Mouse (Mus musculus) fibroblast of lung, adult 2 months (primary cell): ENCODE data around the gene Casp12.
"Not testable (repeated sequence)": the region's sequence is repeated elsewhere in the genome, so short reads cannot be mapped to it uniquely, and the experiment has no call there.

Experiments used
- DNase-seq: peaks from one replicate; pipeline ENCODE4 v3.0.0-alpha.2; 2011; ENCODE audit warnings: low read depth

The Casp12 gene

GRCm38 (mm10) chr9:5345291-5345898, at the start of gene Casp12:
Gene Casp12, plus strand, starts transcription at chr9:5345430.
- peak; percentile 75 for DNase-seq

- DNase-seq = no peak
Measured at GRCm38 (mm10) chr9:5296354-5297237, 48.6 kb upstream of the Casp12 start.

DNA sequence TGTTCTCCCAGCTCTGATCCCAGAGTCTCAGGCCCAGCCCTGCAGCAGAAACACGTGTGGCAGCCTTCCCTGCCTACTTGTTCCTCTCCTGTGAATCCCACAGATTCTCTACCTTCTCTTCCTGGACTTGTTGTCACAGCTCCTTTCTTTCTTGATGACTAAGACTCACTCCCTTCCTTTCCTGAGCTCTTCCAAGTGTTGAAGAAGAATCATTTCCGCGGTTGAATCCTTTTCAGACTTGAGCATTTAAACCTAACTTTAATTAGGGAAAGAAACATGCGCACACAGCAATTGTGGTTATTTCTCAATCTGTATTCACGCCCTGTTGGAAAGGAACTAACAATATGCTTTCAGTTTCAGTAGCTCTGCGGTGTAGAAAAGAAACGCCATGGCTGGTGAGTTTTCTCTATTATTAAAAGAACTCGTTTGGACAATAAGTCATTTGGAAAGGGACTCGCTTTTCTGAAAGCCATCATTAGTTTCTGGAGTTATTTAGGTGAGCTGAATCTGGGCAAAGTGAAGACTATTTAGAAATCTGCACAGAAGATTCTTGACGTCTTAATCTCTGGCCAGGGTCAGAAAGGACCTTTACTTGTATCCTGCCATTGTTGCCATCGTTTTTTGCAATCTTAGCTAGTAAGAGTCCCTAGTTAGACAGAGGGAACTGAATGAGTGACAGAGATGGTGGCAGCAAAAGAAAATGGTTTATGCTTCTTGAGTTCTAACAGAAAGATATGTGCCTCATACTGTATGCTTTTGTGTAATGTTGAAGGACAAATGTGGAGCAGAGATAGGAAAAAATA, 46.7 kb upstream of the Casp12 start, which contains the start of gene Casp1:
Casp1 (plus strand) TSS at position 189 of the 803 bp plus-strand sequence.
- no peak for DNase-seq

DNA sequence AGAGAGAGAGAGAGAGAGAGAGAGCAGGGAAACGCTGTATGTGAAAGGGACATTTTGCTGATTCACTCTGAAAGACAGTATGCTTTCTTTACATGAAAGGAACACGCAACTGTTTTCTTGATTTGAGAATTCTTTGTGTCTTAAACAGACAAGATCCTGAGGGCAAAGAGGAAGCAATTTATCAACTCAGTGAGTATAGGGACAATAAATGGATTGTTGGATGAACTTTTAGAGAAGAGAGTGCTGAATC, 46.2 kb upstream of the Casp12 start:
- no peak for DNase-seq

DNA sequence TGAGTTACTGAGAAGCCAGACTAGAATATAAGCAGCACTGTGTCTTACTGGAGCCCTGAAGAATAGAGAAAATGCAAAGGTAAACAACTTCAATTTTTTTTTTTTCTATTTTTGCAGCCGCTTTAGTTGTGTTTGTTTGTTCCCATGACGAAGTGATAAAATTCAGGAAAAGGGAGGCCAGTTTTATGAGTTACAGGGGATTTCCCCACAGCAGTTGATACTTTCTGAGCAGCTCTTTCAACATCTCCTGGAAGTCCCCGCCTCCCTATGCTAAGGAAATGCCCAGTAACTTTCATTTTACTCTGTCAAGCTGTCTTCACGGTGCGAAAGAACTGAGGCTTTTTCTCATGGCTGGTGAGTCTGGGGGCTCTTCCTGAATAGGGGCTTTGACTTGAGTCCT, 36.7 kb upstream of the Casp12 start, which contains the start of gene Casp4:
Casp4 (plus strand) TSS at position 268 of the 400 bp plus-strand sequence.
- peak; percentile 28 for DNase-seq

DNA sequence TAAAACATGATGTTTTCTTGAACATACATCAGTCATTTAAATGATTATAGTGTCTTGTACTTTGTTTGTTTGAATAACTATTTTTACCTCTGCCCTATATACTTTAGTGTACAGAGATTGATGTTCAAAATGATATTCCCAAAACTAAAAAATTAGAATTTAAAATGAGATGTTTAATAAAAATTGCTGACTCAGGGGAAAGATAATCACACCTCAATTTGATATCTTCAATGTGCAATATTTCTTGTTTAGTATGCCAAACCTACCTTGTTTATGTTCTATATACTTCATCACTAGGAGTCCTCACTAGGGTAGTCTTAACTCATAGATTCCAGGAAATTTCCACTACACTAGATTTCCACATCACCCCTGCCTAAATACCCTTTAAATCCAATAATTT, 35.1 kb upstream of the Casp12 start:
- DNase-seq = no peak

GRCm38 (mm10) chr9:5311435-5311834, 33.8 kb upstream of the Casp12 start:
- DNase-seq = no peak

DNA sequence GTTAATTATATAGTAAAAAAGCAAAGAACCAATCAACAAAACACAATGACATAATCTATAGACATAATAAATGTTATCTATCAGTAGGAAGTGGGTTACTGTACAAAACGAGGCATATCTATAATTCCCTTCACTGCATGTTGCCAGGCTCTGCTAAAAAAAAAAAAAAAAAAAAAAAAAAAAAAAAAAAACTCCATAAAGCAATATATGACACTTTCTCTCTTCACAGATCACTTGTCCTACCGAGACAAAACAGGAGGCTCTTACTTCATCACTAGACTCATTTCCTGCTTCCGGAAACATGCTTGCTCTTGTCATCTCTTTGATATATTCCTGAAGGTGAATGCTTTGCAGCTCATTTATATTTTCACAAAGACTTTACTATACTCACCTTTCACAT, 17.0 kb upstream of the Casp12 start:
- no peak for DNase-seq

DNA sequence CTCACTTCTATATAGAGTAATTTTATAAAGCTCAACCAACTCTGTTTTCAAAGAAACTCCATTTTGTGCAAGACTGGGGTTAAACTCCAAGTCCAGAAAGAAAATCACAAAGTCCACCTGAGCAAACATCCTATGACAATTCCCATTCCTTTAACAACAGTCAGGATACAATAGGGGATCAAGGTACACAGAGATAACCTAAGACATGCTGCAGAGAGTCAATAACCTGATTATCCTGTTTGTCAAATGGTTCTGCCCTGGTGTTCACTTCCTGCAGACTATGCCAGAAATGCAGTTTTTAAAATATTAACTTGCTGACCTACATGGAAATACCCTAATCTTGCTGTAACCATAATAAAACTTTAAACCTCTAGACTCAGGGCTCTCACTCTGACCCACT, 12.8 kb upstream of the Casp12 start:
- DNase-seq = no peak

DNA sequence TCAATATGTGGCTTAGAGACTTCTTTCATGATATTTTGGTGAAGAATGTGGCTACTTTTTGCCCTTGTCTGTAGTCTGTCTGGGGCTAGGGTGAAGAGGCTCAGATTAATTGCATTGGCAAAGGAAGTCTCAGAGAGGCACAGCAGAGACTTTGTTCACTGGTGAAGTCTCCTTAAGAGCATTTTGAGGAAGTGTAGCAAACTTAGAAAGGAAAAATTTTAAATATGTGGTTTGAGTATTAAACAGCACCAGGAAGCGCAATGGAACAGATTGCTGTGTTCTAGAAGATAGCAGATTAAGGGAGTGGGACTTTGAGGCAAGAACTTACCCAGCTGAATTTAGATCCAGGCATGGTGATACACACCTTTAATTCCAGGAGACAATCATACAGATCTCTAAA, 11.8 kb upstream of the Casp12 start:
- DNase-seq = no peak

DNA sequence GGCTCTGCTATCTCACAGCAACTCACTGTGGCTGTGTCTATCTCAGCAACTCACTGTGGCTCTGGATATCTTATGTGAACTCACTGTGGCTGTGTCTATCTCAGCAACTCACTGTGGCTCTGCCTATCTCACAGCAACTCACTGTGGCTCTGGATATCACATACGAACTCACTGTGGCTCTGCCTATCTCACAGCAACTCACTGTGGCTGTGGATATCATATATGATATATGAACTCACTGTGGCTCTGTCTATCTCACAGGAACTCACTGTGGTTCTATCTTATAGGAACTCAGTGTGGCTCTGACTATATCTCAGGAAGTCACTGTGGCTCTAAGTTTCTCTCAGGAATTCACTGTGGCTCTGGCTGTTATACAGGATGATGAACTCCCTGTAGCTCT, 2.1 kb upstream of the Casp12 start:
- DNase-seq = no peak

DNA sequence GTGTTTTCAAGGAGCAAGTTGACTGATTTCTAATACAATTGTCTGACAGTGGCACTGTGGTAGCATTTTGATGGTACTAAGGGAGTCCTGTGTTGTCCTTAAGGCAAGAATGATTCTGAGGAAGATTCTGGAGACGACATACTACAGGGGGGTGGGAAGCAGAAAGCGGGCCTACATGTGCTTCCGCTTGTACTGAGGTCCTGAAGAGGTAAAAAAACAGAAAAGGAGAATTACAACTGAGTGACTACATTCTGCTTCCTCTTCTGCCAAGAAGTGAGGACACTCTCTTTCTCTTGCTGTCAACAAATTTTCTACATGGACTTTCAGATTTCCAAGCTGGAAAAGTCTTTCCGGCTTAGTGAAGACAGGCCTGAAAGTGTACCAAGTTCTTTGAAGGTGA, 1.1 kb upstream of the Casp12 start:
- no peak for DNase-seq

DNA sequence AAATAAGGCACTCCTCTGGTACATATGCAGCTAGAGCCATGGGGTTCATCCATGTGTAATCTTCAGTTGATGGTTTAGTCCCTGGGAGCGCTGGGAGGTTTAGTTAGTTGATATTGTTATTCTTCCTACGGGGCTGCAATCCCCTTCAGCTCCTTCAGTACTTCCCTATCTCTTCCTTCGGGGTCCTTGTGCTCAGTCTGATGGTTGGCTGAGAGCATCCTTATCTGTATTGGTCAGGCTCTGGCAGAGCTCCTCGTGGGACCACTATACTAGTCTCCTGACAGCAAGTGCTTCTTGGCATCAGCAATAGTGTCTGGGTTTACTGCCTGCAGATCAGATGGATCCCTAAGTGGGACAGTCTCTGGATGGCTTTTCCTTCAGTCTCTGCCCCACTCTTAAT, 2.2 kb downstream of the Casp12 start:
- no peak for DNase-seq

DNA sequence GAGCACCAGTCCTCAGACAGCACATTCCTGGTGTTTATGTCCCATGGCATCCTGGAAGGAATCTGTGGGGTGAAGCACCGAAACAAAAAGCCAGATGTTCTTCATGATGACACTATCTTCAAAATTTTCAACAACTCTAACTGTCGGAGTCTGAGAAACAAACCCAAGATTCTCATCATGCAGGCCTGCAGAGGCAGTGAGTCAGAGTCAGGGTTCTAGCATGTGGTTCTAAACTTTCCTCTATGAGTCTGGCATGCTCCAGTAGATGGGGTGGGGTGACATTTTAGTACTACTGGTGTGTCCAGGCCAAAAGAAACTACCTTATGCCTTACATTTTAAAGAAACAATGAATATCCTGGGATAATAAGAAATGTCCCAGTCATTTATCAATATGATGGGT, 8.4 kb downstream of the Casp12 start:
- no peak for DNase-seq

DNA sequence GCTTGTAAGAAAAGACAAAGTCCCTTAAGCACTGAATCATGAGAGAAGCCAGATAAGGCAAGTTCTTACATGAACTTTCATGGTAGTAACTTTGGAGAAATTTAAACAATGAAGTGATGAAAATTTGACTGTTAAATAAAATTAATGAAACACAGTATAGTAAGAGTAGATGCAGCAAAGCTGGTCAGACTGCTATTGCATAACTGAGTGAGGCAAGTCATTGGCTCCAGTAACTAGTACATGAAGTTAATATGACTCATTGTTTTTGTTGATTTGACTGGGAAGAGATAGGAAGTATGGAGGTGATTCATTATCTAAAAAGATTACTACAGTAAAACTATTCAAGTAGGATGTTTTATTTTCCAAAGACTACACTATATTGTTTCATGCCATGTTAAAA, 11.6 kb downstream of the Casp12 start:
- peak; percentile 18 for DNase-seq

DNA sequence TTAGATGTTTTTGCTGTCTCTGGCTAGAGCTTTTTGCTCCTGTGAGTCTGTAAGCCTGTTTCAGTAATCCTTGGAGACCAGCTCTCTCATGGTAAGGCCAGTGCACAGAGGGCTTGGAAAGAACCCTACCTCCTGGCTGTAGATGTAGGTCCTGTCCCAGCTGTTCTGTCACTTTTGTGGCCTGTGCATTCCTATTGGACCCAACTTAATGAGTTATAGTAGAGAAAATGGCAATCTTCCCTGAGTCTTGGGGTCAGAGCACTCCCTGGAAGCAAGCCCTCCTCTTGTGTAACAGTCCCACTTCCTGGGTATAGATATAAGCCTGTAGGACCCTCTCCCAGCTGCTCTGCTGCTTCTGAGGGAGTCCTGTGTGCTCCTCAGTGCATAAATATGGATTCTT, 48.3 kb downstream of the Casp12 start:
- DNase-seq = no peak

DNA sequence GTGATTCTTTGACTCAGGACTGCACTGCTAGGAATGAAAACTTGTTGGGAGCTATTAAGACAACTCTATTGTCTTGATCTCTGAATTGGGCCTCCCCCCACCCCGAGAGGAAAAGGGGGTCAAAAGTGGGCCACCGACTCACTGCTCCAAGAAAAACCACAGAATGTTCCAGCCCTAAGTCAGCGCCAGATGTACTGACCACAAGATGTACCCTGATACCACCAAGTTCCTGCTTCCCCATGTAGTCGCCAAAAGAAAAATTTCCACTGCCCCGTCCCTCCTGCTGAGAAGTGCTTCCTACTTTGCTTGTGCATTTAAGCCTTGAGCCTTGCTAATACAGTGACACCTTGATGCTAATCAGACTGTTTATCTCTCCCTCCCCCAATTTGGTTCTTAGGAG, 50.6 kb downstream of the Casp12 start:
- not testable (repeated sequence) for DNase-seq

- DNase-seq = no peak
Measured at GRCm38 (mm10) chr9:5410988-5411568, 65.8 kb downstream of the Casp12 start.

DNA sequence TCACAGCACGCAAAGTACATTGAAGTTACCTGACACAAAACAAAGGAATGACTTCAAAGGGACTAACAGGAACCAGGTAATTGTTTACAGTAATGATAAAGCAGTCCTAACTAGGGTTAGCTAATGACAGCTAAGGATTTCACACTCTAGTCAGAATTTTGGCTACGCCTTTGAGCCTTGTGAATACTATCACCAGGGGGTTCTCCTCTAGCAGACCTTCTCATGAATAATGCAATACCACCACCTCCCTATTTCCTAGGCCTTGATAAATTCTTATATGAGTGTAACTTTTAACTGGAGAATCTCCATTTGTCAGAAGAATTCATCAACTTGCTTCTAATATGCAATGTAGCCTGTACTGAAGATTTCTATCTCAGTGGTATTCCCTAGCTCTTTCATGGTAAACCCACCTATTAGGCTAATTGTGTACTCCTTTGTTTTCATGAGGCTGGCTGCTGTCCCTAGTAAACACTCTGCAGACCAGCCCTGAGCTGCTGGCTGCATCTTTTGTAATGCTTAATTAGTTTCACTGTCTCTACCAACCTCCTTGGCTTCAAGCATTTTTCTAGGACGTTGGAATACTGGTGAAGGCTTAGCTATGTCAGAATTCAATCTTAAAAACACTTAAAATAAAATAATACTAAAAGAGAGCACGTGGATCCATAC, 67.3 kb downstream of the Casp12 start:
- no peak for DNase-seq

GRCm38 (mm10) chr9:5417871-5418270, 72.6 kb downstream of the Casp12 start:
- no peak for DNase-seq
